Mouse (Mus musculus): ENCODE data around the gene Vgll1. TPM values are rescaled to one million over a fixed set of nuclear protein-coding genes. Genes with fewer than 3 reads are reported as not detected.

Gene Vgll1
- polyA plus RNA-seq (2016; fragmentation: Nextera tagmentation; extraction: Ambion mirVana), result 0.58 and 0.79 TPM in 2 replicates

GRCm38 (mm10) chrX:57087806-57088205 is at the start of gene Vgll1:
Gene Vgll1, plus strand, starts transcription at chrX:57088106.
- no peak for ATAC-seq (ENCODE audit: insufficient number of reproducible peaks, insufficient read depth, low FRiP score, low TSS enrichment, low read depth)

GRCm38 (mm10) chrX:57042774-57043173 is 45.1 kb upstream of the Vgll1 start, which contains the start of gene Brs3:
Gene Brs3, plus strand, starts transcription at chrX:57043074.
- ATAC-seq (ENCODE audit: insufficient number of reproducible peaks, insufficient read depth, low FRiP score, low TSS enrichment, low read depth), result no peak

More at GRCm38 (mm10) chrX:57087806-57088205, at the start of gene Vgll1:
- no peaks in the 10 kb centered on the region for H3K27me3 ChIP-seq
- no peak within 1 kb of the TSS for H3K4me3 ChIP-seq (replicated peaks)
- no peak within 1 kb of the TSS for H3K27ac ChIP-seq
- H3K36me3 ChIP-seq, result no peaks in the 10 kb centered on the region
- H3K4me1 ChIP-seq (replicated peaks), result no peaks in the 10 kb centered on the region
- no peaks in the 10 kb centered on the region for H3K9me3 ChIP-seq
- WGBS, result 73% methylated on average over 4 of the region's 4 CpGs
- no peak within 1 kb of the TSS for H3K9ac ChIP-seq (replicated peaks)
- no peak within 1 kb of the TSS for H3K4me2 ChIP-seq

DNA sequence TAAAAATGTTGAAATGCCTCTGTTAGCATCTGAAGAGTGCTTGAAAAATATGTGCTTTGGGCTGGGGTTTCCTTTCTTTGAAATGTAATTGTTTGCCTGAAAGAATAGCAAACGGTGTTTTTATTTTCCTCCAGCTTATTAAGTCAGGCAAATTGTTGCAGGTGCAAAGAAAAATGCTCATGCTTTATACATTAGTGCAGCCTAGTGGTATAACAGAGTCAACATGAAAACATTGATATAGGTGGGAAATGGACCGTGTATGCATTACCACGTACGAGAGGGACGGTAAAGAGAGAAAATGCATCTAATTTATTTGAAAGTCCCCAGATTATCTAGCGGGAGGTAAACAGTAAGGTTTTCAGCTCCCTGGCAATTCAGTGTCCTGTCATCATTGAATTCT is 44.0 kb upstream of the Vgll1 start:
- Histone ChIP-seq H3K4me1 (replicated peaks) (no peaks in the 10 kb centered on the region), H3K4me3 (replicated peaks) (no peak overlapping the region), H3K4me2 (no peak overlapping the region), H3K9me3 (no peaks in the 10 kb centered on the region), H3K9ac (replicated peaks) (no peak overlapping the region), H3K27ac (no peak overlapping the region), H3K27me3 (no peaks in the 10 kb centered on the region), H3K36me3 (no peaks in the 10 kb centered on the region)
- WGBS, result 82% methylated on average over 6 of the region's 6 CpGs
- ATAC-seq (ENCODE audit: insufficient number of reproducible peaks, insufficient read depth, low FRiP score, low TSS enrichment, low read depth), result no peak

More at GRCm38 (mm10) chrX:57042774-57043173, 45.1 kb upstream of the Vgll1 start, which contains the start of gene Brs3:
- Histone ChIP-seq H3K9me3 (no peaks in the 10 kb centered on the region), H3K36me3 (no peaks in the 10 kb centered on the region), H3K4me1 (replicated peaks) (no peaks in the 10 kb centered on the region), H3K4me3 (replicated peaks) (no peak within 1 kb of the TSS), H3K27ac (no peak within 1 kb of the TSS), H3K4me2 (no peak within 1 kb of the TSS), H3K9ac (replicated peaks) (no peak within 1 kb of the TSS), H3K27me3 (no peaks in the 10 kb centered on the region)
- WGBS, result 83% methylated on average over 5 of the region's 5 CpGs

GRCm38 (mm10) chrX:57052848-57053173 is 35.1 kb upstream of the Vgll1 start:
- 14% methylated on average over 4 of the region's 4 CpGs for WGBS
- Histone ChIP-seq H3K4me3 (replicated peaks) (peak overlapping the region; percentile 51), H3K27ac (peak overlapping the region; percentile 95), H3K27me3 (0 out of 2 replicates have a peak, but pooled peaks cover 3% of the 10 kb centered on the region), H3K9me3 (no peaks in the 10 kb centered on the region), H3K4me1 (replicated peaks) (0 out of 2 replicates have a peak, but pooled peaks cover 3% of the 10 kb centered on the region), H3K4me2 (peak overlapping the region; percentile 45), H3K36me3 (peaks cover 10% of the 10 kb centered on the region; the same call in 1 of the 2 replicates), H3K9ac (replicated peaks) (peak overlapping the region; percentile 64; the same call in 1 of the 2 replicates)
- peak; percentile 61 for ATAC-seq (ENCODE audit: insufficient number of reproducible peaks, insufficient read depth, low FRiP score, low TSS enrichment, low read depth)

GRCm38 (mm10) chrX:57053174-57053992 is 34.5 kb upstream of the Vgll1 start, which contains the start of gene Htatsf1:
Gene Htatsf1, plus strand, starts transcription at chrX:57053583.
- H3K9me3 ChIP-seq, result no peaks in the 10 kb centered on the region
- peak within 1 kb of the TSS; percentile 57 for H3K4me2 ChIP-seq
- WGBS, result 18% methylated on average over 84 of the region's 85 CpGs
- peak within 1 kb of the TSS; percentile 64 for H3K9ac ChIP-seq (replicated peaks)
- H3K27me3 ChIP-seq, result 0 out of 2 replicates have a peak, but pooled peaks cover 3% of the 10 kb centered on the region
- peak within 1 kb of the TSS; percentile 95 for H3K27ac ChIP-seq
- peak; percentile 97 for ATAC-seq (ENCODE audit: insufficient number of reproducible peaks, insufficient read depth, low FRiP score, low TSS enrichment, low read depth)
- H3K4me3 ChIP-seq (replicated peaks), result peak within 1 kb of the TSS; percentile 51
- 0 out of 2 replicates have a peak, but pooled peaks cover 3% of the 10 kb centered on the region for H3K4me1 ChIP-seq (replicated peaks)
- peaks cover 16% of the 10 kb centered on the region; the same call in 1 of the 2 replicates for H3K36me3 ChIP-seq

- peak; percentile 22; the same call in 1 of the 2 replicates for ATAC-seq (ENCODE audit: insufficient number of reproducible peaks, insufficient read depth, low FRiP score, low TSS enrichment, low read depth)
- WGBS, result 22% methylated on average over 11 of the region's 11 CpGs
- H3K4me2 ChIP-seq, result peak overlapping the region; percentile 57
- H3K36me3 ChIP-seq, result peaks cover 16% of the 10 kb centered on the region; the same call in 1 of the 2 replicates
- H3K4me1 ChIP-seq (replicated peaks), result 0 out of 2 replicates have a peak, but pooled peaks cover 3% of the 10 kb centered on the region
- no peaks in the 10 kb centered on the region for H3K9me3 ChIP-seq
- 0 out of 2 replicates have a peak, but pooled peaks cover 3% of the 10 kb centered on the region for H3K27me3 ChIP-seq
- H3K27ac ChIP-seq, result peak overlapping the region; percentile 95; the same call in 1 of the 2 replicates
- H3K4me3 ChIP-seq (replicated peaks), result peak overlapping the region; percentile 51
- H3K9ac ChIP-seq (replicated peaks), result peak overlapping the region; percentile 64
These were observed 33.9 kb upstream of the Vgll1 start for GRCm38 (mm10) chrX:57053993-57054385.

GRCm38 (mm10) chrX:57081496-57081895 is 6.4 kb upstream of the Vgll1 start:
- Histone ChIP-seq H3K4me2 (no peak overlapping the region), H3K9me3 (no peaks in the 10 kb centered on the region), H3K4me3 (replicated peaks) (no peak overlapping the region), H3K4me1 (replicated peaks) (no peaks in the 10 kb centered on the region), H3K27me3 (no peaks in the 10 kb centered on the region), H3K36me3 (no peaks in the 10 kb centered on the region), H3K9ac (replicated peaks) (no peak overlapping the region), H3K27ac (no peak overlapping the region)
- WGBS, result 78% methylated on average over 5 of the region's 5 CpGs
- no peak for ATAC-seq (ENCODE audit: insufficient number of reproducible peaks, insufficient read depth, low FRiP score, low TSS enrichment, low read depth)

- ATAC-seq (ENCODE audit: insufficient number of reproducible peaks, insufficient read depth, low FRiP score, low TSS enrichment, low read depth), result no peak
- Histone ChIP-seq H3K27ac (no peak overlapping the region), H3K4me1 (replicated peaks) (no peaks in the 10 kb centered on the region), H3K9ac (replicated peaks) (no peak overlapping the region), H3K9me3 (no peaks in the 10 kb centered on the region), H3K36me3 (no peaks in the 10 kb centered on the region), H3K4me3 (replicated peaks) (no peak overlapping the region), H3K4me2 (no peak overlapping the region), H3K27me3 (no peaks in the 10 kb centered on the region)
- WGBS, result 93% methylated on average over 1 of the region's 1 CpGs
These were observed 15.5 kb downstream of the Vgll1 start for GRCm38 (mm10) chrX:57103415-57103814.

- H3K36me3 ChIP-seq, result no peaks in the 10 kb centered on the region
- H3K9ac ChIP-seq (replicated peaks), result no peak overlapping the region
- no peaks in the 10 kb centered on the region for H3K27me3 ChIP-seq
- no peak overlapping the region for H3K27ac ChIP-seq
- no peak for ATAC-seq (ENCODE audit: insufficient number of reproducible peaks, insufficient read depth, low FRiP score, low TSS enrichment, low read depth)
- H3K4me2 ChIP-seq, result no peak overlapping the region
- H3K4me1 ChIP-seq (replicated peaks), result no peaks in the 10 kb centered on the region
- H3K9me3 ChIP-seq, result no peaks in the 10 kb centered on the region
- H3K4me3 ChIP-seq (replicated peaks), result no peak overlapping the region
- WGBS, result 92% methylated on average over 3 of the region's 3 CpGs
These were observed 19.1 kb downstream of the Vgll1 start for GRCm38 (mm10) chrX:57106956-57107355.

DNA sequence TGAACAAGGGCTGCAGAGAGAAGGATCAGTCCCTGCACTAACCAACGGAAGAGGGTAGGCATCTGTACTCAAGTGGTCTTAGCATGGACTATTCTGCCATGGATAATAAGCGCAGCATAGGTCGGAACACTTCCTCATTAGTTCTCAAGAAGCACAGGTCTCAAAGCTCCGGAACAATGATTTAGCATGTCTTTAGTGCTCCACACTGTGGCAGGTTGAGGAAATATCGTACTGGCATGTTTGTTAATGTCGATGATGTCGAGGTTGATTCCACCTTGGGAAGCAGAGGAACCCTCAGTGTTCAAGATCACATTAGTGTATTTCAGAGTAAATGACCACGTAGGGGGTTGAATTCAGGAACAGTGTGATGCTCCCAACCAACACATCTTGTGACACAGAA is 30.2 kb downstream of the Vgll1 start:
- Histone ChIP-seq H3K9ac (replicated peaks) (no peak overlapping the region), H3K36me3 (no peaks in the 10 kb centered on the region), H3K27me3 (no peaks in the 10 kb centered on the region), H3K4me2 (no peak overlapping the region), H3K9me3 (no peaks in the 10 kb centered on the region), H3K4me1 (replicated peaks) (no peaks in the 10 kb centered on the region), H3K27ac (no peak overlapping the region), H3K4me3 (replicated peaks) (no peak overlapping the region)
- WGBS, result 74% methylated on average over 8 of the region's 8 CpGs
- ATAC-seq (ENCODE audit: insufficient number of reproducible peaks, insufficient read depth, low FRiP score, low TSS enrichment, low read depth), result no peak

GRCm38 (mm10) chrX:57120768-57121167 is 32.9 kb downstream of the Vgll1 start:
- no peaks in the 10 kb centered on the region for H3K27me3 ChIP-seq
- H3K36me3 ChIP-seq, result no peaks in the 10 kb centered on the region
- H3K27ac ChIP-seq, result no peak overlapping the region
- WGBS, result 85% methylated on average over 1 of the region's 1 CpGs
- no peak overlapping the region for H3K9ac ChIP-seq (replicated peaks)
- H3K9me3 ChIP-seq, result no peaks in the 10 kb centered on the region
- H3K4me2 ChIP-seq, result no peak overlapping the region
- H3K4me1 ChIP-seq (replicated peaks), result no peaks in the 10 kb centered on the region
- no peak overlapping the region for H3K4me3 ChIP-seq (replicated peaks)
- ATAC-seq (ENCODE audit: insufficient number of reproducible peaks, insufficient read depth, low FRiP score, low TSS enrichment, low read depth), result no peak
